9 mouse cellular contexts compared by ENCODE assay signal in genomic region chr5:118562206-118562605, GRCm38 (mm10). TPM values are rescaled to one million over a fixed set of nuclear protein-coding genes. Genes with fewer than 3 reads are reported as not detected.
A peak's percentile ranks its signal among the peaks of the same experiment; 100 is the strongest.
DNase-seq lines count a peak whose midpoint lies in the region; ATAC-seq and TF ChIP-seq lines count a peak whose summit lies in the region.
"Had no signal": no experiment of that assay in that cellular context is flagged by ENCODE, and none has a peak within 500 bp of the region (broad histone marks: within the 10 kb centered on the region; RNA-seq: fewer than 3 reads in every experiment).

No protein-coding gene starts in this region.

- TF ChIP-seq CTCF in heart, adult 2 months (IDR thresholded peaks at IDR 0.05) = no peak
- no peak for TF ChIP-seq CTCF in G1E (IDR thresholded peaks at IDR 0.05; ENCODE audit: low read depth, low read length)

- no peak for TF ChIP-seq POLR2A in heart, adult 2 months (IDR thresholded peaks at IDR 0.05; ENCODE audit: insufficient read depth, low read depth, low read length)

- no peaks in the 10 kb centered on the region for H3K9me3 ChIP-seq in G1E (replicated peaks)
- no peaks in the 10 kb centered on the region for H3K9me3 ChIP-seq in hindbrain, embryonic 10.5 days

- no peak for TF ChIP-seq EP300 in heart, adult 2 months (IDR thresholded peaks at IDR 0.05; ENCODE audit: insufficient read depth, low read depth, low read length)

- peak overlapping the region; percentile 71 for H3K4me3 ChIP-seq in heart, adult 2 months
- H3K4me3 ChIP-seq in G1E (ENCODE audit: low read depth, low read length) (peak overlapping the region; percentile 78), macrophage (ENCODE audit: inconsistent target) (peak overlapping the region; percentile 77)
- H3K4me3 ChIP-seq in hindbrain, embryonic 10.5 days = peak overlapping the region; percentile 86

- peaks cover 5% of the 10 kb centered on the region for H3K36me3 ChIP-seq in heart, adult 2 months (ENCODE audit: control insufficient read depth, insufficient read depth, low read length)
- peaks cover 9% of the 10 kb centered on the region for H3K36me3 ChIP-seq in G1E (replicated peaks)
- no peaks in the 10 kb centered on the region for H3K36me3 ChIP-seq in hindbrain, embryonic 10.5 days
- no peaks in the 10 kb centered on the region for H3K36me3 ChIP-seq in macrophage (ENCODE audit: inconsistent target)

- no peak for ATAC-seq in G1E (ENCODE audit: extremely low read depth, insufficient number of reproducible peaks, low FRiP score, poor library complexity, severe bottlenecking)

- no peak for DNase-seq in heart, adult 2 months
- no peak for DNase-seq in heart, adult 9 months (ENCODE audit: low spot score in 2 of 2)
- DNase-seq in G1E (ENCODE audit: low spot score) = no peak
- no peak for DNase-seq in hindbrain, embryonic 10.5 days (ENCODE audit: low spot score)
- DNase-seq in thymus, postnatal 36 days = no peak
- no peak for DNase-seq in urinary bladder, postnatal 10 days (ENCODE audit: low spot score)
- no peak for DNase-seq in right cerebral cortex, adult 18-20 months
- DNase-seq: layer of hippocampus, postnatal 36 days had no signal

- peaks cover 12% of the 10 kb centered on the region for H3K4me1 ChIP-seq in heart, adult 2 months (ENCODE audit: control insufficient read depth, insufficient read depth, low read length)
- peaks cover 58% of the 10 kb centered on the region for H3K4me1 ChIP-seq in G1E (ENCODE audit: insufficient read depth, low read depth, low read length)
- H3K4me1 ChIP-seq in hindbrain, embryonic 10.5 days (replicated peaks) = peaks cover 67% of the 10 kb centered on the region

- no peak overlapping the region for H3K9ac ChIP-seq in heart, adult 2 months (ENCODE audit: low read depth, low read length)

- H3K27me3 ChIP-seq in heart, adult 2 months (ENCODE audit: control insufficient read depth, insufficient read depth, low read length) = no peaks in the 10 kb centered on the region
- H3K27me3 ChIP-seq in G1E (ENCODE audit: insufficient read depth, low read length) = peaks cover 4% of the 10 kb centered on the region; the same call in 1 of the 2 replicates
- H3K27me3 ChIP-seq in hindbrain, embryonic 10.5 days (ENCODE audit: insufficient read depth, poor library complexity, severe bottlenecking) = peaks cover 7% of the 10 kb centered on the region; the same call in 1 of the 2 replicates

- WGBS in heart, adult 2 months = 68% methylated on average over 3 of the region's 3 CpGs
- 46% methylated on average over 3 of the region's 3 CpGs for WGBS in hindbrain, embryonic 10.5 days
- 23% methylated on average over 3 of the region's 3 CpGs for WGBS in macrophage (ENCODE audit: missing documents)

- H3K27ac ChIP-seq in heart, adult 2 months = no peak overlapping the region
- H3K27ac ChIP-seq in hindbrain, embryonic 10.5 days = no peak overlapping the region
- peak overlapping the region; percentile 66; the same call in 1 of the 2 replicates for H3K27ac ChIP-seq in macrophage

- intact Hi-C loops in heart, adult 2 months (cut with DNase I) = loop anchor here (2.0 to 5.0 kb wide), 5 partner anchors 47 to 295 kb away; no protein-coding TSS in a partner anchor

- peaks cover 4% of the 10 kb centered on the region for H3K79me2 ChIP-seq in heart, adult 2 months (replicated peaks; ENCODE audit: control insufficient read depth, insufficient read depth, low read length)
- H3K79me2 ChIP-seq in macrophage (ENCODE audit: inconsistent target) = peaks cover 64% of the 10 kb centered on the region

RNA-seq across cellular contexts. Expression of gene Med13l, which starts 1.7 kb away (rescaled TPM):
- total RNA-seq in heart, adult 2 months (2021) = 10 to 100 TPM; 29.9 to 30.8 TPM
- polyA plus RNA-seq in heart, adult 2 months (2012; rRNA removed) = 10.4 and 11.0 TPM in 2 replicates
- total RNA-seq in G1E (2014; fragmentation: Nextera tagmentation) (66.3 and 91.7 TPM in 2 replicates), G1E (2017) (14.9 and 16.8 TPM in 2 replicates)
- polyA plus RNA-seq in G1E (2012) (12.4 and 17.9 TPM in 2 replicates), macrophage (2018) (10.0 to 13.9 TPM (median 13.2 TPM) in 3 replicates)
- 10.3 and 11.0 TPM in 2 replicates for polyA plus RNA-seq in hindbrain, embryonic 10.5 days (2016; fragmentation: Nextera tagmentation; extraction: Ambion mirVana)
- 100 to 1,000 TPM; 120 to 443 (median 144) TPM for total RNA-seq in macrophage (2018; cell fraction: chromatin; rRNA removed)
- total RNA-seq in macrophage (2018; cell fraction: cytosol; rRNA removed) = 10 to 100 TPM; 27.9 to 64.0 (median 33.9) TPM
- total RNA-seq in macrophage (2018; cell fraction: nucleus; rRNA removed) = 100 to 1,000 TPM in 21 of 26 experiments, 10 to 100 TPM in 5; 76.5 to 395 (median 107) TPM
